Mouse (Mus musculus) thymus, postnatal 4 days (tissue): ENCODE measurements around the gene Drc1.
A peak's percentile ranks its signal among the peaks of the same experiment; 100 is the strongest.

Experiments
- DNase-seq: peaks from one replicate; pipeline ENCODE4 v3.0.0; 2021

Drc1 gene

DNA sequence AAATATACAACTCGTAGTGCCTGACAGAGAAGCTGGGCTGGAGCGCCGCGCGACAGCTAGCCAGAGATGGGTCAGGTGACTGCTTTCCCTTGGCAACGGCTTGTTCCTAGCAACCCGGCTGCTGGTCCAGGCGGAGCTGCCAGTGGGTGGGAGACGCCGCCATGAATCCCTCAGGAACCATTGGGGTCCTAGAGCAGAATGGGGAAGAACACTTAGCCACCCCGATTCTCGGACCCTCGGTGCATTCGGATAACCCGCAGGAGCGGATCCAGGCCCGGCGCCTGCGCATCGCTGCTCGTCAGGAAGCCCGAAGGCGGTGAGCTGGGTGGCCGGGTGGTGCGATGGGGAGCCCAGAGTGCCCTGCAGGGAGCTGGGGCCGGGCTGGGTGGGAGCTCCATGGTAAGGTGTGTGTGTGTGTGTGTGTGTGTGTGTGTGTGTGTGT lies at the start of gene Drc1:
Gene Drc1 (plus strand): TSS at position 98 of the 442 bp plus-strand sequence.
- peak; percentile 60 for DNase-seq

DNA sequence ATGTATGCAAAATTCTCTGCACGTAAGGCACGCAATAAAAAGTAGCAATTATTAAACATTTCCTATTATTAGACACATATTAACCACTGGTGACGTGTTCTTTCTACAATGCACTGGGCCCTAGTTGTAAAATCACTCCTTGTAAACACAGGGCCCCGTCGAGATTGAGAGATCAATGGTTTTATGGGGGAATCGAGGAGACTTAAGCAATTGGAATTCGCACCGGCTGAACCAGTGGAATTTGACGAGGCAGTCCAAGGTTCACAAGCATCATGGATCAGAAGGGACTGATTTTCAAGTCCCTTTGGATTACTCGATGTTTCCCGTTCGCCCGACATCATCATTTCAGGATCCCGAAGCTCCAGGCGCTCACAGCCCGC lies 49.3 kb upstream of the Drc1 start:
- DNase-seq: no peak

DNA sequence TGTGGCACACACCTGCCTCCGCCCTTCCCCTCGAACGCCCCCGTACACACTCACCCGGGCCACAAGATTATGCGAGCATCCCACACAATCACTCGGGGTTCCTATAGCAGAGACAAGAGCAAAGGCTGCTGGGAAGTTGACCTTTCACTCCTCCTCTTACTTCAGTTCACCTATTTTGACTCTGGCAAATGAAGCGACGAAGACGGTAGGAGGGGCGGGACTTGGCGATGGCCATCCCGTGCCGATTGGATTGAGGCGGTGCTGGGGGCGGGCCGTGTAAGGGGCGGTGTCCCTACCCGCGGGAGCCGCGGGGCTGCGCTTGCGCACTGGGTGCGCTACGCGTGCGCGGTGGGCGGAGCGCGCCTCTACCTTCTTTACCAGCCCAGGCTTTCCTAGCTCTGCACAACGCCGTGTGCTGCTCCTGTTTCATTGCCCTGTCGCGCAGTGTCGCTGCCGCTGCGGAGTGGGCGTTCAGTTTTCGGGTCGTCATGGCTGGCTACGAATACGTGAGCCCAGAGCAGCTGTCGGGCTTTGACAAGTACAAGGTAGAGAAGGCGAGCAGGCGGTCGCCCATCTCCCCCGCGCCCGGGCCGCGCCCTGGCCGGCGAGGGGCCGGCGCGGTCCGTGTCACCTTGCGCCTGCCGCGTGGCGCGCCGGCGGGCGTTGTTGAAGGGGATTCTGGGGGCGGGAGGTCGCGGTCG lies 48.8 kb upstream of the Drc1 start, which contains the start of gene Selenoi:
Gene Selenoi (plus strand): TSS at position 311 of the 701 bp plus-strand sequence.
- DNase-seq: peak; percentile 99

DNA sequence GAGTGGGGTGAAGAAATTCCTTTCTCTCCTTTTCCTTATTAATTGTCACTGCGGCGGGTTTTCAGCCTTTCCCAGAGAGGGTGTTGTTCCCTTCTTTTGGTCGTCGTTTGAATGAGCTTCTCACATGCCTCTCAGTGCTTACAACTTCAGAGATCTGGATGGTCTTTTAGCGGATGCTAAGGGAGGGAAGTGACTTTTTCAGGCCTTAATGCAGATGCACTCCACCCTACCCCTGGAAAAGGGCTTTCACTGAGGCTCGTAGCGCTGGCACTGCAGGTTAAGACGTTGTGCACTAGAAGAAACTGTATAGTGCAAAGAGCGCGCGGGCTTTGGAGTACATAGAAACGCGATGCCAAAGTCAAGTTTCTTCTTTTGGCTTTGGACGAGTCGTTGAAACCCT lies 48.1 kb upstream of the Drc1 start:
- peak; percentile 65 for DNase-seq

GRCm38 (mm10) chr5:30233979-30234378 lies 47.2 kb upstream of the Drc1 start:
- DNase-seq: no peak

- DNase-seq: no peak
Measured at GRCm38 (mm10) chr5:30235641-30236126, 45.5 kb upstream of the Drc1 start.

GRCm38 (mm10) chr5:30238533-30238932 lies 42.7 kb upstream of the Drc1 start:
- no peak for DNase-seq

GRCm38 (mm10) chr5:30240552-30240951 lies 40.6 kb upstream of the Drc1 start:
- DNase-seq: no peak

DNA sequence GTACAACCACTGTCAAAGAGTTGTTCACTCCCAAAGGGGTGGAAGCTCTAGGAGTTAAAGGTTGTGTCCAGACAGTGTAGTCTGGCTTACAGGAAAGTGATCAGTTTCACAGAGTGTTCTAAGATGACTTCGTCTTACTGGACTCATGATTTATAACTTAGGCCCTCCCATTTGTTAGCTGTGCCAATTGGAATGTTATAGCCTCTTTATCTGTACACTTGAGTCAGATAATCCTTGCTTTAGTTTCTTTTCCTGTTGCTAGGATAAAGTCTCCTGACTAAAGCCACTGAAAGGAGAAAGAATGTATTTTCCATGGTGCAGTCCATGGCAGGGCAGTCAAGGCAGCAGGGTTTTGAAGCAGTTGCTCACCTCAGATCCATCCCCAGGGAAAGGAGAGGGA lies 38.8 kb upstream of the Drc1 start:
- no peak for DNase-seq

- DNase-seq: peak; percentile 61
Measured at GRCm38 (mm10) chr5:30243741-30244140, 37.4 kb upstream of the Drc1 start.

- DNase-seq: no peak
Measured at GRCm38 (mm10) chr5:30245861-30246416, 35.2 kb upstream of the Drc1 start.

DNA sequence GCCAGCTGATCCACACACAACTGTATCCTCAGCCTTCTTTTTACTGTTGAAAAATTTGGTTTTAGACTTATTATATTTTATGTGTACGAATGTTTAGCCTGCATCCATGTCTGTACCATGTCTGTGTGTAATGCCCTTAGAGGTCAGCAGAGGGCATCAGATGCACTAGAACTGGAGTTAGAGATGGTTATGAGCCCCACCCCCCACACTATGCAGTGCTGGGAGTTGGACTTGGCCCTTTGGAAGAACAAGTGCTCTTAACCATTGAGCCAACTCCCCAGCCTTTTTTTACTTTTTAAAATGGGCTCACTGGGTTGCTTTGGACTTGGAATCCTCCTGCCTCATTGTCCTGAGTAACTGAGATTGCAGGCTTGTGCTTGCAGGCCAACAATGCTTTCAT lies 33.5 kb upstream of the Drc1 start:
- DNase-seq: peak; percentile 66

DNA sequence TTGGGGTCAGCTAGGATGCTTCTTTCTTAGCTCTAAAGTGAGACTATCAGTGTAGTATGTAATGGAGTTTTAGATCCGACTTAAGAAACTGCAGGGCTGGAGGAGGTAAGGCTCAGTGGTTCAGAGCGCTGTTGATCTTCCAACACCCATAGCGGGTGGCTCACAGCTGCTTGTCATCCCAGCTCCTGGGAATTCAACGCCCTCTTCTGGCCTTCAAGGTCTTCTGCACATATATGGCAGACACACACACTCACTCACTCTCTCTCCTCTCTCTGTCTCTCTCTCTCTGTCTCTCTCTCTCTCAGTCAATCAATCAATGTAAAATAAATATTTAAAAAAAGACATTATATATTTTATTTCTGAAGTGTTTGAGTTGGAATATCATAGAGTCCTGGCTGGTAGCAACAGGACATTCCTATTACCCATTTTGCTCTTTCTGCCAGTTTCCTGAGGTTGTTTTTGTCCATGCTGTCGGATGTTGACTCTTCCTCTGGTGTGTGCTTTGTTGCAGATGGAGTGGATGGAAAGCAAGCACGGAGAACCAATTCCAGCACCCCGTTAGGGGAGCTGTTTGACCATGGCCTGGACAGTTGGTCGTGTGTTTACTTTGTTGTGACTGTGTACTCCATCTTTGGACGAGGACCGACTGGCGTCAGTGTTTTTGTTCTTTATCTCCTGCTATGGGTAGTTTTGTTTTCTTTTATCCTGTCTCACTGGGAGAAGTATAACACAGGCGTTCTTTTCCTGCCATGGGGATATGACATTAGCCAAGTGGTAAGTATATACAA lies 25.4 kb upstream of the Drc1 start:
- no peak for DNase-seq

- no peak for DNase-seq
Measured at GRCm38 (mm10) chr5:30258776-30259175, 22.4 kb upstream of the Drc1 start.

DNA sequence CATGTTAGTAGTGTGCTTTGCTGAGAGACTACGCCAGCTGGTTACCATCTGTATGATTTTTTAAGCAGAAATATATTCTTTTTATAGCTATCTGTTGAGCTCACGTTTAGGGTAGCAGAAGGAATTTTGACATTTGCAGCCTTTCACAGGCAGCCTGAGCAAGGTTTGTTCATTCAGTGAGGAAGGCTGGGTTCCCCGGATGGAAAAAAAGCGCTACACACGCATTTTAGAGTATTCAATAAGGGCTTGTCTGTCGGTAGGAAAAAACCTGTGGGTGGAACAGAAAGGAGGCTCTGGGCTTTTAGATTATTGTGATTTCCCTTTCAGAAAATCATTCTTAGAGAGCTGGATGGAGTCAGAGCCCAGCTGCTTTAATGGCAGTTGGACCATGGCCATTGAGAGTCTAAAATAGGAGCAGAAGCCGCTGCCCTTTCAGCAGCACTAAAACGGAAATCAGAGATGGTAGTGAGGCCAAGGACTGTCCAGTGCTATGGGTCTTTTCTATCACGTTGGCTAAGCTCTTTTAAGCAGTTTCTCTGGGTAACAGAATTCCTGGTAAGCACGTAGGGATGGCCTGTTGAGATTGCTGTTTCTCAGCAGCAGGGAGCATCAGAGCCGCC lies 10.5 kb upstream of the Drc1 start:
- DNase-seq: no peak

GRCm38 (mm10) chr5:30271599-30272281 lies 9.4 kb upstream of the Drc1 start:
- DNase-seq: no peak

DNA sequence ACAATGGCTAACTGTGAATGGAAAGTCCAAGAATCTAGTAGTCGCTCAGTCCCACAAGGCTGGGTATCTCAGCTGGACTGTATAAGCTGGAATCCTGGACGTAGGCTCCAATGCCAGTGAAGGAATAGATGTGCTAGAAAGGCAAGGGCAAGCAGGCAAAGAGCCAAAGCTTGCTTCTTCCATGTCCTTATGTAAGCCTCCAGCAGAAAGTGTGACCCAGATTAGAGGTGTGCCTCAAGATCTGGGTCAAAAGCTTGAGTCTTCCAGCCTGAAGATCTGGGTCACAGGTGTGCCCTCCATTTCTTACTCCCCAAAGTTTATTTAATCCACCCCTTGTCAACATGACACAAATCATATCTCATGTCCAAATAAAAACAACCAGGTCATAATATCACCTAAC lies 4.8 kb upstream of the Drc1 start:
- DNase-seq: no peak

DNA sequence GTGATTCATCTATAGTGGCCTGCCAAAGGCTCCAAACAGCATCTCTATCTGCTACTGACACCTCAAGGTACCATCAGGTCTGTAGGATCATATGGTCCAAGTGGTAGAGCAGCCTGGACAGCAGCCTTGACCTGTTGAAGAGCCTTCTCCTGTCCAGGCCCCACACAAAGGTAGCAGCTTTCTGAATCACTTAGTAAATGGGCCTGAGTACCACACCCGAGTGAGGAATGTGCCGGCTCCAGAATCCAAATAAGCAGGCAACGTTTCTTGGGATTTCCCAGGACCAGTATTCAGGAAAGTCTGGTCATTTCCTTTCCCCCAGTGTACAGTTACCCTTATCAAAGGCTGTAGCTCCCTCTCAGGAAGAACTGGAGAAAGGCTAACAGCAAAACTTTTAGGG lies 2.2 kb upstream of the Drc1 start:
- no peak for DNase-seq

DNA sequence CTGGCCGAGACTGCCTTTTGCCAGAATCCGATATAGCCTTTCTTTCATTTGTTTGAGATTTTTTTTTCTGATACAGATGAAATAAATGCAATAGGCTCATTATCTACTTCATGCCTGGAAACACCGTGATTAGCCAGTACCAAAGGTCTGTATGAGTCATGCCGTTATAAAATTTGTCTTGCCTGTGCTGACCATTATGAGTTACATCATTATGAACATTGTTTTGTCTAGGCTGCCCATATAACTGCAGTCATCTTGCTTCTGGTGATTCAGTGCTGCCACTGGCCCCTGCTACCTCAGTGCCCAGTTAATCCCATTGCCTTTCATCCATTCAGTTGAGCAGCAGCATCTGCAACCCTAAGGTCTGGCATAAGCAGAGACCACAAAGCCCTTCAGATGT lies 1.7 kb upstream of the Drc1 start:
- no peak for DNase-seq

GRCm38 (mm10) chr5:30280864-30281263 lies 324 bp upstream of the Drc1 start:
- DNase-seq: no peak

GRCm38 (mm10) chr5:30285944-30286799 lies 5.0 kb downstream of the Drc1 start:
- no peak for DNase-seq
